Mouse (Mus musculus): ENCODE measurements at regions not wholly inside any gene's neighbourhood (a gene's known extent, or its start where the extent isn't known, plus 50 kb on each side); places are given as distances from the start of the nearest gene placed in this dataset.

- Histone ChIP-seq H3ac (ENCODE audit: control insufficient read depth, insufficient read length, low read depth) (no peak overlapping the region), H3K36me3 (ENCODE audit: control insufficient read depth, insufficient read depth) (no peaks in the 10 kb centered on the region), H3K79me2 (ENCODE audit: control insufficient read depth, insufficient read depth) (no peaks in the 10 kb centered on the region), H3K4me3 (ENCODE audit: insufficient read depth, poor library complexity, severe bottlenecking) (no peak overlapping the region), H3K79me3 (ENCODE audit: low read depth) (no peaks in the 10 kb centered on the region), H3K27me3 (ENCODE audit: control insufficient read depth, insufficient read depth, insufficient read length) (no peaks in the 10 kb centered on the region)
- no peak for TF ChIP-seq MYOG (IDR thresholded peaks at IDR 0.05; ENCODE audit: control insufficient read depth, extremely low read depth, insufficient read length)
Observed at GRCm38 (mm10) chr5:118880546-118880945, 320.1 kb downstream of the Med13l start.

- TF ChIP-seq MAX (IDR thresholded peaks at IDR 0.05) (no peak), CEBPB (IDR thresholded peaks at IDR 0.05; ENCODE audit: low read depth) (no peak), FOSL1 (IDR thresholded peaks at IDR 0.05; ENCODE audit: insufficient read depth, low read length, poor library complexity, severe bottlenecking) (no peak), MYOD1 (IDR thresholded peaks at IDR 0.05; ENCODE audit: control insufficient read depth, insufficient read length, low read depth) (no peak), USF1 (IDR thresholded peaks at IDR 0.05; ENCODE audit: low read depth) (no peak), MYOG (IDR thresholded peaks at IDR 0.05; ENCODE audit: control insufficient read depth, extremely low read depth, insufficient read length) (no peak), CTCF (IDR thresholded peaks at IDR 0.05; ENCODE audit: control insufficient read depth, insufficient read depth, insufficient read length) (no peak)
- Histone ChIP-seq H3K36me3 (ENCODE audit: control insufficient read depth, insufficient read depth) (no peaks in the 10 kb centered on the region), H3K79me2 (ENCODE audit: control insufficient read depth, insufficient read depth) (no peaks in the 10 kb centered on the region), H3K4me3 (ENCODE audit: insufficient read depth, poor library complexity, severe bottlenecking) (no peak overlapping the region), H3K27me3 (ENCODE audit: control insufficient read depth, insufficient read depth, insufficient read length) (no peaks in the 10 kb centered on the region), H3ac (ENCODE audit: control insufficient read depth, insufficient read length, low read depth) (no peak overlapping the region), H3K79me3 (ENCODE audit: low read depth) (no peaks in the 10 kb centered on the region)
Observed at GRCm38 (mm10) chr5:118881886-118882285, 321.4 kb downstream of the Med13l start.

GRCm38 (mm10) chr5:118888131-118888530 lies 327.7 kb downstream of the Med13l start:
- Histone ChIP-seq H3ac (ENCODE audit: control insufficient read depth, insufficient read length, low read depth) (no peak overlapping the region), H3K27me3 (ENCODE audit: control insufficient read depth, insufficient read depth, insufficient read length) (no peaks in the 10 kb centered on the region), H3K4me3 (ENCODE audit: insufficient read depth, poor library complexity, severe bottlenecking) (no peak overlapping the region), H3K79me2 (ENCODE audit: control insufficient read depth, insufficient read depth) (no peaks in the 10 kb centered on the region), H3K79me3 (ENCODE audit: low read depth) (no peaks in the 10 kb centered on the region), H3K36me3 (ENCODE audit: control insufficient read depth, insufficient read depth) (no peaks in the 10 kb centered on the region)
- no peak for TF ChIP-seq MAX (IDR thresholded peaks at IDR 0.05)
- no peak for TF ChIP-seq MYOD1 (IDR thresholded peaks at IDR 0.05; ENCODE audit: control insufficient read depth, insufficient read length, low read depth)
- no peak for TF ChIP-seq FOSL1 (IDR thresholded peaks at IDR 0.05; ENCODE audit: insufficient read depth, low read length, poor library complexity, severe bottlenecking)
- TF ChIP-seq CEBPB (IDR thresholded peaks at IDR 0.05; ENCODE audit: low read depth), result no peak
- TF ChIP-seq USF1 (IDR thresholded peaks at IDR 0.05; ENCODE audit: low read depth), result no peak
- no peak for TF ChIP-seq CTCF (IDR thresholded peaks at IDR 0.05; ENCODE audit: control insufficient read depth, insufficient read depth, insufficient read length)
- no peak for TF ChIP-seq MYOG (IDR thresholded peaks at IDR 0.05; ENCODE audit: control insufficient read depth, extremely low read depth, insufficient read length)

GRCm38 (mm10) chr5:118891131-118891530 lies 330.7 kb downstream of the Med13l start:
- no peaks in the 10 kb centered on the region for H3K36me3 ChIP-seq (ENCODE audit: control insufficient read depth, insufficient read depth)
- H3K4me3 ChIP-seq (ENCODE audit: insufficient read depth, poor library complexity, severe bottlenecking), result no peak overlapping the region
- no peaks in the 10 kb centered on the region for H3K79me3 ChIP-seq (ENCODE audit: low read depth)
- no peaks in the 10 kb centered on the region for H3K79me2 ChIP-seq (ENCODE audit: control insufficient read depth, insufficient read depth)
- no peak for TF ChIP-seq MYOG (IDR thresholded peaks at IDR 0.05; ENCODE audit: control insufficient read depth, extremely low read depth, insufficient read length)
- no peak for TF ChIP-seq USF1 (IDR thresholded peaks at IDR 0.05; ENCODE audit: low read depth)
- no peak for TF ChIP-seq MYOD1 (IDR thresholded peaks at IDR 0.05; ENCODE audit: control insufficient read depth, insufficient read length, low read depth)
- TF ChIP-seq MAX (IDR thresholded peaks at IDR 0.05), result no peak
- no peak for TF ChIP-seq CTCF (IDR thresholded peaks at IDR 0.05; ENCODE audit: control insufficient read depth, insufficient read depth, insufficient read length)
- TF ChIP-seq CEBPB (IDR thresholded peaks at IDR 0.05; ENCODE audit: low read depth), result no peak
- no peak for TF ChIP-seq FOSL1 (IDR thresholded peaks at IDR 0.05; ENCODE audit: insufficient read depth, low read length, poor library complexity, severe bottlenecking)
- no peak overlapping the region for H3ac ChIP-seq (ENCODE audit: control insufficient read depth, insufficient read length, low read depth)
- H3K27me3 ChIP-seq (ENCODE audit: control insufficient read depth, insufficient read depth, insufficient read length), result no peaks in the 10 kb centered on the region

GRCm38 (mm10) chr5:118908224-118908623 lies 347.7 kb downstream of the Med13l start:
- H3K4me3 ChIP-seq (ENCODE audit: insufficient read depth, poor library complexity, severe bottlenecking), result no peak overlapping the region
- H3K79me2 ChIP-seq (ENCODE audit: control insufficient read depth, insufficient read depth), result no peaks in the 10 kb centered on the region
- TF ChIP-seq MYOD1 (IDR thresholded peaks at IDR 0.05; ENCODE audit: control insufficient read depth, insufficient read length, low read depth), result no peak
- TF ChIP-seq MYOG (IDR thresholded peaks at IDR 0.05; ENCODE audit: control insufficient read depth, extremely low read depth, insufficient read length), result no peak
- no peak for TF ChIP-seq USF1 (IDR thresholded peaks at IDR 0.05; ENCODE audit: low read depth)
- TF ChIP-seq CTCF (IDR thresholded peaks at IDR 0.05; ENCODE audit: control insufficient read depth, insufficient read depth, insufficient read length), result no peak
- no peak for TF ChIP-seq MAX (IDR thresholded peaks at IDR 0.05)
- no peak for TF ChIP-seq FOSL1 (IDR thresholded peaks at IDR 0.05; ENCODE audit: insufficient read depth, low read length, poor library complexity, severe bottlenecking)
- no peak for TF ChIP-seq CEBPB (IDR thresholded peaks at IDR 0.05; ENCODE audit: low read depth)

GRCm38 (mm10) chr5:118909756-118910155 lies 349.3 kb downstream of the Med13l start:
- no peaks in the 10 kb centered on the region for H3K79me3 ChIP-seq (ENCODE audit: low read depth)
- H3K79me2 ChIP-seq (ENCODE audit: control insufficient read depth, insufficient read depth), result no peaks in the 10 kb centered on the region
- no peak overlapping the region for H3K4me3 ChIP-seq (ENCODE audit: insufficient read depth, poor library complexity, severe bottlenecking)
- H3ac ChIP-seq (ENCODE audit: control insufficient read depth, insufficient read length, low read depth), result no peak overlapping the region
- no peaks in the 10 kb centered on the region for H3K27me3 ChIP-seq (ENCODE audit: control insufficient read depth, insufficient read depth, insufficient read length)
- no peaks in the 10 kb centered on the region for H3K36me3 ChIP-seq (ENCODE audit: control insufficient read depth, insufficient read depth)
- TF ChIP-seq CEBPB (IDR thresholded peaks at IDR 0.05; ENCODE audit: low read depth), result no peak

More at GRCm38 (mm10) chr5:118908224-118908623, 347.7 kb downstream of the Med13l start:
- H3ac ChIP-seq (ENCODE audit: control insufficient read depth, insufficient read length, low read depth), result no peak overlapping the region
- no peaks in the 10 kb centered on the region for H3K36me3 ChIP-seq (ENCODE audit: control insufficient read depth, insufficient read depth)
- no peaks in the 10 kb centered on the region for H3K27me3 ChIP-seq (ENCODE audit: control insufficient read depth, insufficient read depth, insufficient read length)
- no peaks in the 10 kb centered on the region for H3K79me3 ChIP-seq (ENCODE audit: low read depth)
